Mouse (Mus musculus) midbrain, embryonic 13.5 days (tissue): ENCODE results near the gene Id3. TPM values are rescaled to one million over a fixed set of nuclear protein-coding genes. Genes with fewer than 3 reads are reported as not detected.

Experiments used
- ATAC-seq: fragments of 200-750 bp; cut with Nextera tagmentation; 2 replicates; pipeline ENCODE4 v1.8.0; 2017; ENCODE audit warnings: mild to moderate bottlenecking, moderate TSS enrichment, moderate library complexity
- H3K27ac ChIP-seq: fragments of 300-500 bp; sonication (generic); 2 replicates; pipeline ENCODE4 v1.5.1; 2015; ENCODE audit warnings: inconsistent platforms, mild to moderate bottlenecking, moderate library complexity
- H3K27me3 ChIP-seq: fragments of 300-500 bp; sonication (generic); 2 replicates; pipeline ENCODE4 v1.6.1; 2015; ENCODE audit warnings: mild to moderate bottlenecking, inconsistent platforms
- H3K36me3 ChIP-seq: fragments of 300-500 bp; sonication (generic); 2 replicates; pipeline ENCODE4 v1.6.1; 2015; ENCODE audit warnings: mild to moderate bottlenecking, inconsistent platforms
- H3K4me1 ChIP-seq: fragments of 300-500 bp; sonication (generic); replicated peaks from 2 replicates; pipeline ENCODE4 v1.6.1; 2015; ENCODE audit warnings: inconsistent platforms
- H3K4me2 ChIP-seq: fragments of 300-500 bp; sonication (generic); replicated peaks from 2 replicates; pipeline ENCODE4 v1.6.1; 2015; ENCODE audit warnings: moderate library complexity, mild to moderate bottlenecking, inconsistent platforms
- H3K4me3 ChIP-seq: fragments of 300-500 bp; sonication (generic); replicated peaks from 2 replicates; pipeline ENCODE4 v1.5.1; 2015; ENCODE audit warnings: mild to moderate bottlenecking, inconsistent platforms
- H3K9ac ChIP-seq: fragments of 300-500 bp; sonication (generic); replicated peaks from 2 replicates; pipeline ENCODE4 v1.6.1; 2015; ENCODE audit warnings: mild to moderate bottlenecking, inconsistent platforms
- H3K9me3 ChIP-seq: fragments of 300-500 bp; sonication (generic); 2 replicates; pipeline ENCODE4 v1.6.1; 2016; ENCODE audit warnings: mild to moderate bottlenecking, inconsistent platforms
- WGBS: fragments of 180-500 bp; shearing (Covaris S2); methylation state at CpG from one replicate; pipeline ENCODE4 v1.1.7; 2015; 5-methylcytosine and 5-hydroxymethylcytosine counted together
- polyA plus RNA-seq: library from polyadenylated mRNA; unstranded; fragments of >200 nt; fragmentation: Nextera tagmentation; extraction: Ambion mirVana; gene quantifications from 2 replicates; pipeline ENCODE4 v1.2.1, GENCODE M21; 2015

Gene Id3
- polyA plus RNA-seq, 1 experiment from 2014 or later: 214 TPM

DNA sequence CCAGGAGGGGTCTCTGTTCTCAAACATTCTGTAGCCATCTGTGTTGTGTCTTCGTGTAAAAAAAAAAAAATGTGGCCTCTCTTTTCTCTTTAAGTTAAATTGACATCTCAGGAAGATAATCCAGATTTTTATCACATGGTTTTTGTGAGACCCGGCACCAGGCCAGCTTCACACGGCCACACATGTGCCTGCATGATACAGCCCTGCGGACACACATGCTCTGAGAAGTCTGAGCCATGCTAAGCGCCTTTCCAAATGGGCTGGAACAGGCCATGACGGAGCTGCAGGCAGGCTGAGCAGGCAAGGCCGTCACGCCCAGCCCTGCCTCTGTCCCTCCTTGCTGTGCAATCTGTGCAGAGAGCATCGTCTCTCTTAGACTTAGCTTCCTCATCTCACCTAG is 11.2 kb downstream of the Id3 start:
- Histone ChIP-seq H3K4me2 (no peak overlapping the region), H3K4me3 (no peak overlapping the region), H3K27me3 (no peaks in the 10 kb centered on the region), H3K4me1 (peaks cover 11% of the 10 kb centered on the region), H3K9ac (no peak overlapping the region), H3K9me3 (no peaks in the 10 kb centered on the region), H3K36me3 (no peaks in the 10 kb centered on the region), H3K27ac (no peak overlapping the region)
- ATAC-seq: no peak
- WGBS: 66% methylated on average over 9 of the region's 9 CpGs

DNA sequence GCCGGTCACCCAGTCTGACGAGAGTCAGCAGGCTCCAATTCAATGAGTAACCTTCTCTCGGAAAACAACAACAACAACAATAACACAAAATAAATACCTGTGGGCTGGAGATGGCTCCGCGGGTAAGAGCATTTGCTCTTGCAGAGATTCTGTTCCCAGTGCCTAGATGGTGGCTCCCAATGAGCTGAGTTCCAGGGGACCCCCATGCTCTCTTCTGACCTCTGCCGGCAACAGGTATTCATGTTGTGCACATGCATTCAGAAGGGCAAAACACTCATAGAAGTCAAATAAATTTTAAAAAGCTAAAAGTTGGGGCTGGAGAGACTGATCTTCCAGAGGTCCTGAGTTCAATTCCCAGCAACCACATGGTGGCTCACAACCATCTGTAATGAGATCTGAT is 15.2 kb downstream of the Id3 start:
- no peaks in the 10 kb centered on the region for H3K9me3 ChIP-seq
- 83% methylated on average over 6 of the region's 6 CpGs for WGBS
- H3K9ac ChIP-seq: no peak overlapping the region
- no peak overlapping the region for H3K27ac ChIP-seq
- no peaks in the 10 kb centered on the region for H3K27me3 ChIP-seq
- H3K4me3 ChIP-seq: no peak overlapping the region
- ATAC-seq: no peak
- no peak overlapping the region for H3K4me2 ChIP-seq
- peaks cover 13% of the 10 kb centered on the region for H3K4me1 ChIP-seq
- no peaks in the 10 kb centered on the region for H3K36me3 ChIP-seq

DNA sequence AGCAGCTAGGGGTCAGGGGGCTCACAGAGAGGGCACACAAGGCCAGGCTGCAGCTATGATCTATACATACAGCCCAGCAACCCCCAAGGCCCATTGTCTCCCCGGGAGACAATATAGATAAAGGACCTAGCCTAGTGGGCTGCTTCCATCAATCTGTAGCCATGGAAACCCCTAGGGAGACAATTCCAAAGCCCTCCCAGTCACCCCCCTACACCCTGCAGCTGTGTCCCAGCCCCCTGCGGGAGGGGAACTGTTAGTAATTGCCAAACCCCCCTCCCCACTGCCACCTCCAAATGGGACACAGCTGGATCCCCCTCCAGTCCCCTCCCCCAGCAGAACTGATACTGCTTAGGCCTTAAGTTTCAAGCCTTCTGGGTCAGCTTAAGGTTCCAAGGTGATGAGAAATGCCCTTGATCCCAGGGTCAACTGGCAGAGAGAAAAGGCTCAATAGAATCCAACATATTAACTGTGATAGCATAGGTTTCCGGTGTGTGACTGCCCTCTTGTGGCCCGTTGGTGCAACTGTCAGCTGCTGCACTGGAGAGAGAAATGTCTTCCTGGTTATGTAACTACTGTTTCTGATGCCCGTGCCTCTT is 16.6 kb downstream of the Id3 start:
- no peak overlapping the region for H3K4me2 ChIP-seq

DNA sequence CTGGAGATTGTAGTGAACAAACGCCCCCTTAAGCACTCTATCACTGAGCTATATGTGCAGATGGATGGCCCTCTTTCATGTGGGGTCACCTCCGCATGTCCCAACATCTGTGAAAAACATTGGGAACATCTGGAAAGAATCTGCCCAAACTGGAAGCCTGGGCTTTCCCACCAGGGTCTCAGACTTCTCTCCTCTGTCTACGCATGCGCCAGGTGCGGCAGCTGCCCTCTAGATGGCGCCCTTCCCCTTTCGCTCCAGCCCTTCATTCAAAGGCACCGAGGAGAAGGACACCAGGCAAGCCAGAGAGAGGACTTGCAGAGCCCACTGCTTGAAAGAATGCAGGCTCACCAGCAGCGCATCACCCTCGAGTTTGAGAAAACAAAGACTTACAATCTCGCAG is 20.2 kb downstream of the Id3 start:
- no peak overlapping the region for H3K9ac ChIP-seq
- no peak overlapping the region; the same call in 1 of the 2 replicates for H3K4me2 ChIP-seq
- 5% methylated on average over 11 of the region's 11 CpGs for WGBS
- ATAC-seq: peak; percentile 64
- peaks cover 13% of the 10 kb centered on the region for H3K4me1 ChIP-seq
- no peaks in the 10 kb centered on the region for H3K27me3 ChIP-seq
- H3K27ac ChIP-seq: no peak overlapping the region
- no peaks in the 10 kb centered on the region for H3K36me3 ChIP-seq
- H3K9me3 ChIP-seq: no peaks in the 10 kb centered on the region
- H3K4me3 ChIP-seq: no peak overlapping the region

More for the DNA sequence above, 16.6 kb downstream of the Id3 start:
- Histone ChIP-seq H3K27ac (peak overlapping the region; percentile 64), H3K36me3 (no peaks in the 10 kb centered on the region), H3K4me1 (peaks cover 13% of the 10 kb centered on the region), H3K9me3 (no peaks in the 10 kb centered on the region), H3K4me3 (no peak overlapping the region), H3K27me3 (no peaks in the 10 kb centered on the region), H3K9ac (peak overlapping the region; percentile 41; the same call in 1 of the 2 replicates)
- WGBS: 2% methylated on average over 5 of the region's 5 CpGs
- ATAC-seq: peak; percentile 75

DNA sequence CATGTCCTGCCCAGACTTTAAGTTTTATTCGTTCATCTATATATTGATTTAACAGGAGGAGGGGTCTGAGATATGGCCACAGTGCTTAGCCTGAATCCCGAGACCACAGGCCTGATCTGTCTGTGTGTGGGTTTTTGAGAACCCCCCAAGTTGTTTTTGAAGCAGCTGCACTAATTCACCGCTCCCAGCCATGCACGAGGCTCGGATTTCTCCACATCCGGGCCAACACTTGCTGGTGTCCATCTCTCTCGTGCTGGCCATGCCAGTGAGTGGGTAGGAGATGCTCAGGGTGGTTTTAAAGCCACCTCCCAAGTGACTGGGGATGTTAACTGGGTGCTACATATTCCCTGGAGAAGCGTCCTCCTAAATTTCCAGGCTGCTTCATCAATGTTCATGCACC is 21.7 kb downstream of the Id3 start:
- H3K9me3 ChIP-seq: no peaks in the 10 kb centered on the region
- no peaks in the 10 kb centered on the region for H3K36me3 ChIP-seq
- peaks cover 7% of the 10 kb centered on the region for H3K4me1 ChIP-seq
- no peaks in the 10 kb centered on the region for H3K27me3 ChIP-seq
- no peak overlapping the region for H3K9ac ChIP-seq
- no peak overlapping the region for H3K4me2 ChIP-seq
- no peak overlapping the region for H3K4me3 ChIP-seq
- WGBS: 86% methylated on average over 8 of the region's 8 CpGs
- ATAC-seq: no peak
- H3K27ac ChIP-seq: no peak overlapping the region

DNA sequence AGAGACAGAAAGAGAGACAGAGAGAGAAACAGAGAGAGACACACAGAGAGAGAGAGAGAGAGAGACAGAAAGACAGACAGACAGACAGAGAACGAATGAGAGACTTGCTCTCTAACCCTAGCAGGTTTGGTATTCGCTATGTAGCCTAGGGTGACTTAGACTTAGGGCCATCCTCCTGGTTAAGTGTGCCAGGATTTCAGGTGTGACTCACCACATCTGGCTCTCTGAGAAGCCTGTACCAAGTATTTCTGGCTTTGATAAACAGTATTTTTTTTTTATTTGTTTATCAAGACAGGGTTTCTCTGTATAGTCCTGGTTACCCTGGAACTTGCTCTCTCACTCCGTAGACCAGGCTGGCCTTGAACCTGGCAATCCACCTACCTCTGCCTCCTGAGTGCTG is 24.4 kb downstream of the Id3 start:
- Histone ChIP-seq H3K4me3 (no peak overlapping the region), H3K36me3 (no peaks in the 10 kb centered on the region), H3K9ac (no peak overlapping the region), H3K4me2 (no peak overlapping the region), H3K9me3 (no peaks in the 10 kb centered on the region), H3K27me3 (no peaks in the 10 kb centered on the region), H3K27ac (no peak overlapping the region), H3K4me1 (peaks cover 11% of the 10 kb centered on the region)
- no peak for ATAC-seq
- 82% methylated on average over 3 of the region's 3 CpGs for WGBS

DNA sequence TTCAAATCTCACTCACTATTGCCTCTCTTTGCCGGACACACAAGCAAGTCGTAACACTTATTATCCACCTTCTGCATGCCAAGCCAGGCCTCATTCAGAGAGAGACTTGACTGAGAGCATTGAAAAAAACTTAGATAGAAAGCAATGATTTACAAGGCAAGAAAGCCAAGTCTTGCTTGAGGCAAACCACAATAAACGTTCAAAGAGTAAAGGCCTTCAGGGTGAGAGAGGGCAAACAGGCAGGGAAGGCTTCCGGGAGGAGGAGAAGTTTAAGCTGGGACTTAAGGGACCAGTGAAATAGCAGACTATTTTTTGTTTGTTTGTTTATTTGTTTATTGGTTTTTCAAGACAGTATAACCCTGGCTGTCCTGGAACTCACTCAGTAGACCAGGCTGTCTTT is 27.1 kb downstream of the Id3 start:
- Histone ChIP-seq H3K36me3 (no peaks in the 10 kb centered on the region), H3K27me3 (peaks cover 5% of the 10 kb centered on the region; the same call in 1 of the 2 replicates), H3K27ac (no peak overlapping the region), H3K4me3 (no peak overlapping the region), H3K9me3 (no peaks in the 10 kb centered on the region), H3K4me1 (peaks cover 31% of the 10 kb centered on the region), H3K9ac (no peak overlapping the region), H3K4me2 (no peak overlapping the region)
- WGBS: 84% methylated on average over 4 of the region's 4 CpGs
- no peak for ATAC-seq

DNA sequence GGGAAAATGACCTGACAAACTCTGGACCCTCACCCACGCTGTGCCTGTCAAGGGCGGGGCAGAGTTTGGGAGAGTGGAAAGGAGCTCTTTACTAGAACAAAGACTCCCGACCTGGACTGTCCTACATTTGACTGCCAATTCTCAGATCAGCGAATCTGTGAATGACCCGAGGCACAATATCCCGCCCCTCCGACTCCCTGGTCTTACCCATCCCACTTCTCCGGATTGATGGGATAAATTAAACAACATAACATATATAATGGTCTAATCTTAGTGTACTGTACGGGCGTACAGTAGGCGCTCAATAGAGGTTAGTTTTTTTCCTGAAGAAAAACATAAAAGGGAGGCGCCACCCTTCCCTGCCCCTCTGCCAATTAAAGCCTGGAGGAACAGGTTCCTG is 28.2 kb downstream of the Id3 start:
- no peaks in the 10 kb centered on the region for H3K9me3 ChIP-seq

DNA sequence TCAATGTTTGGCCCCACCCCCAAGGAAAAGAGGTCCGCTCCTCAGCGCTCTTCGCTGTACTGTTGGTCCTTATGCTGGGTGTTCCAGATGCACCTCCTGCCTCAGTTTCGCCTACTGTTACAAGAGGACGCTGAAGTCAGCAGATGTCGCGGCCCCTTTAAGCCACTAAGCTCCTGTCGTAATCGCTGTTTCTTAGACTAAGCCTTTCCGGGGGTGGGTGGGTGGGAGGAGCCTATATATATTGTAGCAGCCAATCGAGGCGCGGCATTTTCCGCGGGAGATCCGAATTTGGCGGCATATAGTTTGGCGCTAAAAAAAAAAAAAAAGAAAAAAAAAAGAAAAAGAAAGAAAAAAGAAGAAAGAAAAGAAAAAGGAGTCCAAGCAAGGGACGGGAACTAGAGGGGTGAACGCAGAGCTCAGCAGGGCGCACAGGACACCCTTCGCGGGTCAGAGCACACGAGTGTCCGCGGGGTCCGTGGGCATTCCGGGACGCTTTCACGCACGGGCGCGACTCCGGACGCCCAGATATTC is 28.8 kb downstream of the Id3 start, which contains the start of gene E2f2:
TSS of gene E2f2 (plus strand) at position 384 of the 531 bp plus-strand sequence.
- H3K9me3 ChIP-seq: no peaks in the 10 kb centered on the region
- peaks cover 5% of the 10 kb centered on the region; the same call in 1 of the 2 replicates for H3K27me3 ChIP-seq
- peak within 1 kb of the TSS; percentile 100 for H3K4me2 ChIP-seq
- H3K36me3 ChIP-seq: no peaks in the 10 kb centered on the region
- under 1% methylated on average over 35 of the region's 35 CpGs for WGBS
- peak; percentile 66 for ATAC-seq
- peak within 1 kb of the TSS; percentile 71 for H3K4me3 ChIP-seq
- H3K9ac ChIP-seq: peak within 1 kb of the TSS; percentile 74
- H3K4me1 ChIP-seq: peaks cover 44% of the 10 kb centered on the region
- no peak within 1 kb of the TSS for H3K27ac ChIP-seq

More for the DNA sequence above, 28.2 kb downstream of the Id3 start:
- 13% methylated on average over 12 of the region's 12 CpGs for WGBS
- H3K27me3 ChIP-seq: peaks cover 5% of the 10 kb centered on the region; the same call in 1 of the 2 replicates
- ATAC-seq: peak; percentile 54
- H3K36me3 ChIP-seq: no peaks in the 10 kb centered on the region
- H3K9ac ChIP-seq: peak overlapping the region; percentile 63
- H3K27ac ChIP-seq: no peak overlapping the region
- peaks cover 38% of the 10 kb centered on the region for H3K4me1 ChIP-seq
- peak overlapping the region; percentile 100 for H3K4me2 ChIP-seq
- H3K4me3 ChIP-seq: peak overlapping the region; percentile 71

DNA sequence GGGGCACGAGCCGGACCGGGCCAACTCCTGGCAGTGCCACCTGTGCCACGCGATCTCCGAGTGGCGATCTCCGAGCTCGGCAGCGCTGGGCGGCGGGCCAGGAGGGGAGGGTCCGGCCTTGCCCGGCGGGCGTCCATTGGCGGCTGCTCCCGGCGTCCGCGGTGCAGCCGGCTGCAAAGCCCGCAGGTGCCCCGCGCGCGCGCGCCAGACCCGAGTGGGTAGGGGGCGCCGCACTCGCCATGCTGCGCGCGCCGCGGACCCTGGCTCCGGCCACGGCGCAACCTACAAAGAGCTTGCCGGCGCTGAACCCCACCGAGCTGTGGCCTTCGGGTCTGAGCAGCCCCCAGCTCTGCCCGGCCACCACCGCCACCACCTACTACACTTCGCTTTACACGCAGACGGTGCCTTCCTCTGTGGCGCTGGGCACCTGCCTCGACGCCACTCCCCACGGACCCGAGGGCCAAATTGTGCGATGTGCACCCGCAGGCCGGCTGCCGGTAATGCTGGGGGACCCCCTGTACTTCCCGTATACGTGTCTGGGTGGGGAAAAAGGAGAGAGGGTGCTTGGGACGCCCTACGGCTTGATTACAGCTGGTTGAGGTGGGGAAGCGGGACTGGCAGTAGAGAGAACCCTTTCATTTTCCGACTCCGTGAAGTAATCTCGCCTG is 29.4 kb downstream of the Id3 start:
- under 1% methylated on average over 67 of the region's 67 CpGs for WGBS
- no peaks in the 10 kb centered on the region for H3K9me3 ChIP-seq
- H3K4me1 ChIP-seq: peaks cover 50% of the 10 kb centered on the region
- H3K9ac ChIP-seq: peak overlapping the region; percentile 74
- peak; percentile 47 for ATAC-seq
- no peaks in the 10 kb centered on the region for H3K36me3 ChIP-seq
- H3K4me2 ChIP-seq: peak overlapping the region; percentile 100
- peaks cover 5% of the 10 kb centered on the region; the same call in 1 of the 2 replicates for H3K27me3 ChIP-seq
- peak overlapping the region; percentile 71 for H3K4me3 ChIP-seq
- H3K27ac ChIP-seq: no peak overlapping the region

DNA sequence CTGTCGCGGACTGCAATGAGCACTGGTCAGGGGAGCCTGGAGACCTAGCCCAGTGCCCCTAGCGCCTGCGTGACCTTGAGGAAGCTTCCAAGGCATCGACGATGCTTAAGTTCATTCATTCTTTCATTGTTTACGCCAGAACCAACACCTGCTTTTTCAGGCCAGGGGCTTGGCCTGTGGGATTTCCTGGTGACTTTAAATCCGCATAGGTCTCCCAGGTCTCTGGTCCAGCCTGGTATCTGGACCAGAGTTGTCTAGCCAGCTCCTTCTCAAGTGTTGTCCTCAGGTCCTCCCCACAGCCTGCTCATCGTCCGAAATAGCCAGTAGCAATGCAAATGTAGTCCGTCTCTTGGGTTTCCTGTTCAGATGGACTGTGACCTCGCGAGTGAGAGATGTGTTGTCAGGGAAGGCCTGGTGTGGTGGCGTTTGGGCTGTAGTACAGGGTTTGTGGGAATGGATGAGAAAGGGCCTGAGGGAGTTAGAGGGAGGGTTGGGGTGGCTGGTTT is 30.0 kb downstream of the Id3 start:
- peak overlapping the region; percentile 74 for H3K9ac ChIP-seq

More for the DNA sequence above, 30.0 kb downstream of the Id3 start:
- peak overlapping the region; percentile 100 for H3K4me2 ChIP-seq
- H3K9me3 ChIP-seq: no peaks in the 10 kb centered on the region
- peaks cover 56% of the 10 kb centered on the region for H3K4me1 ChIP-seq
- ATAC-seq: no peak
- H3K27me3 ChIP-seq: peaks cover 5% of the 10 kb centered on the region; the same call in 1 of the 2 replicates
- peak overlapping the region; percentile 71 for H3K4me3 ChIP-seq
- no peak overlapping the region for H3K27ac ChIP-seq
- 1% methylated on average over 14 of the region's 14 CpGs for WGBS
- H3K36me3 ChIP-seq: no peaks in the 10 kb centered on the region
